Comparison of ENCODE assay signal across 17 mouse cellular contexts in genomic region chr5:138894496-138894895, GRCm38 (mm10).
A peak's percentile ranks its signal among the peaks of the same experiment; 100 is the strongest.
DNase-seq lines count a peak whose midpoint lies in the region; ATAC-seq and TF ChIP-seq lines count a peak whose summit lies in the region.
"Had no signal": no experiment of that assay in that cellular context is flagged by ENCODE, and none has a peak within 500 bp of the region (broad histone marks: within the 10 kb centered on the region; RNA-seq: fewer than 3 reads in every experiment).

No protein-coding gene starts in this region.

- H3K4me3 ChIP-seq in lung, adult 2 months (replicated peaks; ENCODE audit: extremely low read depth, low read depth, low read length): no peak overlapping the region
- H3K4me3 ChIP-seq: forebrain, embryonic 13.5 days; heart, embryonic 10.5 days; midbrain, embryonic 15.5 days had no signal

- TF ChIP-seq POLR2A in lung, adult 2 months (IDR thresholded peaks at IDR 0.05; ENCODE audit: borderline replicate concordance, extremely low read depth, low read depth, low read length): no peak

- WGBS in lung, adult 2 months: 94% methylated on average over 13 of the region's 13 CpGs

- peak; percentile 51; the same call in 1 of the 2 replicates for ATAC-seq in cerebellum, adult (ENCODE audit: insufficient number of reproducible peaks, low FRiP score, low TSS enrichment)
- ATAC-seq: forebrain, embryonic 13.5 days; liver, postnatal 0 days; midbrain, embryonic 15.5 days had no signal

- no peak for TF ChIP-seq CTCF in lung, adult 2 months (IDR thresholded peaks at IDR 0.05; ENCODE audit: insufficient read depth, low read length)

- DNase-seq in cerebellum, postnatal 4 days (ENCODE audit: low spot score in 2 of 2): no peak
- DNase-seq in brain, adult 2 months (ENCODE audit: low read depth, low spot score): peak; percentile 85
- DNase-seq in cerebellum, postnatal 25 days: peak; percentile 54 to 55
- peak; percentile 23 to 77 for DNase-seq in left cerebral cortex, adult 9 months (ENCODE audit: low spot score in 2 of 2)
- no peak for DNase-seq in yolk sac, embryonic 10.5 days (ENCODE audit: low spot score)
- DNase-seq in urinary bladder, postnatal 4 days (ENCODE audit: low spot score in 2 of 2): no peak
- no peak for DNase-seq in lung, adult 2 months
- DNase-seq: adrenal gland, postnatal 14 days; gastrocnemius, postnatal 14 days; kidney, adult 8-10 months; kidney, postnatal 36 days; liver, postnatal 0 days; thymus, postnatal 25 days had no signal

- no peaks in the 10 kb centered on the region for H3K4me1 ChIP-seq in lung, adult 2 months (ENCODE audit: control insufficient read depth, insufficient read depth, low read length)
- H3K4me1 ChIP-seq: midbrain, embryonic 15.5 days had no signal

Comparison
In these comparisons a context has a peak if more than half of its experiments do, and no peak if none do; other contexts are left out.
1. DNase-seq: peak in brain, adult 2 months (single experiment), cerebellum, postnatal 25 days (2 of 2) and left cerebral cortex, adult 9 months (2 of 2); none in cerebellum, postnatal 4 days (0 of 2), yolk sac, embryonic 10.5 days (single experiment), urinary bladder, postnatal 4 days (0 of 2) and lung, adult 2 months (single experiment).